Mouse (Mus musculus) kidney, embryonic 14.5 days (tissue): ENCODE results near the gene Ptprm. TPM values are rescaled to one million over a fixed set of nuclear protein-coding genes. Genes with fewer than 3 reads are reported as not detected.

ENCODE experiments used
- ATAC-seq: fragments of 200-750 bp; cut with Nextera tagmentation; 2 replicates; pipeline ENCODE4 v1.8.0; 2017; ENCODE audit warnings: moderate number of reproducible peaks, mild to moderate bottlenecking, moderate TSS enrichment, moderate library complexity; ENCODE audit not compliant: low FRiP score, low TSS enrichment
- H3K27ac ChIP-seq: fragments of 300-500 bp; sonication (generic); 2 replicates; pipeline ENCODE4 v1.5.1; 2014; ENCODE audit warnings: low read depth, mild to moderate bottlenecking, low read length, moderate library complexity, mixed read lengths
- H3K27me3 ChIP-seq: fragments of 300-500 bp; sonication (generic); 2 replicates; pipeline ENCODE4 v1.6.1; 2014; ENCODE audit warnings: mild to moderate bottlenecking, low read length; ENCODE audit not compliant: control insufficient read depth, insufficient read depth
- H3K36me3 ChIP-seq: fragments of 300-500 bp; sonication (generic); 2 replicates; pipeline ENCODE4 v1.6.1; 2014; ENCODE audit warnings: low read length, mixed read lengths; ENCODE audit not compliant: control insufficient read depth, insufficient read depth
- H3K4me1 ChIP-seq: fragments of 300-500 bp; sonication (generic); 2 replicates; pipeline ENCODE4 v1.6.1; 2014; ENCODE audit warnings: low read length, mixed read lengths; ENCODE audit not compliant: control insufficient read depth, insufficient read depth
- H3K4me2 ChIP-seq: fragments of 300-500 bp; sonication (generic); replicated peaks from 2 replicates; pipeline ENCODE4 v1.6.1; 2014; ENCODE audit warnings: low read depth, mild to moderate bottlenecking, low read length
- H3K4me3 ChIP-seq: fragments of 300-500 bp; sonication (generic); 2 replicates; pipeline ENCODE4 v1.5.1; 2014; ENCODE audit warnings: mild to moderate bottlenecking, low read length
- H3K9ac ChIP-seq: fragments of 300-500 bp; sonication (generic); 2 replicates; pipeline ENCODE4 v1.6.1; 2014; ENCODE audit warnings: low read depth, mild to moderate bottlenecking, low read length, moderate library complexity
- H3K9me3 ChIP-seq: fragments of 300-500 bp; sonication (generic); 2 replicates; pipeline ENCODE4 v1.6.1; 2016; ENCODE audit warnings: low read length; ENCODE audit not compliant: control insufficient read depth
- WGBS: fragments of 180-500 bp; shearing (Covaris S2); extraction: QIAGEN DNeasy Blood & Tissue Kit; methylation state at CpG from one replicate; pipeline ENCODE4 v1.1.7; 2014; 5-methylcytosine and 5-hydroxymethylcytosine counted together
- polyA plus RNA-seq: library from polyadenylated mRNA; unstranded; fragments of >200 nt; fragmentation: Nextera tagmentation; extraction: Ambion mirVana; gene quantifications from 2 replicates; pipeline ENCODE4 v1.2.1, GENCODE M21; 2014

Gene Ptprm
- polyA plus RNA-seq, 1 experiment from 2014 or later, result 22.6 TPM

GRCm38 (mm10) chr17:66991815-66992214, 362.4 kb downstream of the Ptprm start:
- Histone ChIP-seq H3K27ac (no peak overlapping the region), H3K4me1 (no peaks in the 10 kb centered on the region), H3K27me3 (no peaks in the 10 kb centered on the region), H3K4me3 (no peak overlapping the region), H3K9me3 (no peaks in the 10 kb centered on the region), H3K4me2 (no peak overlapping the region), H3K9ac (no peak overlapping the region), H3K36me3 (no peaks in the 10 kb centered on the region)
- no peak for ATAC-seq
- 88% methylated on average over 4 of the region's 4 CpGs for WGBS

GRCm38 (mm10) chr17:66990761-66991160, 363.5 kb downstream of the Ptprm start:
- ATAC-seq, result no peak
- H3K4me3 ChIP-seq, result no peak overlapping the region
- no peaks in the 10 kb centered on the region for H3K27me3 ChIP-seq
- no peak overlapping the region for H3K4me2 ChIP-seq
- no peak overlapping the region for H3K27ac ChIP-seq
- H3K36me3 ChIP-seq, result no peaks in the 10 kb centered on the region
- H3K9ac ChIP-seq, result no peak overlapping the region
- H3K9me3 ChIP-seq, result no peaks in the 10 kb centered on the region
- 77% methylated on average over 2 of the region's 2 CpGs for WGBS
- H3K4me1 ChIP-seq, result peaks cover 4% of the 10 kb centered on the region; the same call in 1 of the 2 replicates

- no peaks in the 10 kb centered on the region for H3K36me3 ChIP-seq
- no peak overlapping the region for H3K9ac ChIP-seq
- no peak overlapping the region for H3K4me2 ChIP-seq
- no peaks in the 10 kb centered on the region for H3K27me3 ChIP-seq
- no peaks in the 10 kb centered on the region for H3K9me3 ChIP-seq
- no peak overlapping the region for H3K27ac ChIP-seq
- no peak for ATAC-seq
- no peak overlapping the region for H3K4me3 ChIP-seq
- peaks cover 4% of the 10 kb centered on the region; the same call in 1 of the 2 replicates for H3K4me1 ChIP-seq
- 93% methylated on average over 1 of the region's 1 CpGs for WGBS
Observed at GRCm38 (mm10) chr17:66988014-66988413, 366.2 kb downstream of the Ptprm start.

GRCm38 (mm10) chr17:66981649-66982048, 372.6 kb downstream of the Ptprm start:
- Histone ChIP-seq H3K4me1 (peaks cover 3% of the 10 kb centered on the region; the same call in 1 of the 2 replicates), H3K27ac (no peak overlapping the region), H3K9ac (no peak overlapping the region), H3K36me3 (no peaks in the 10 kb centered on the region), H3K27me3 (no peaks in the 10 kb centered on the region), H3K4me3 (no peak overlapping the region), H3K9me3 (no peaks in the 10 kb centered on the region), H3K4me2 (no peak overlapping the region)
- 75% methylated on average over 2 of the region's 2 CpGs for WGBS
- no peak for ATAC-seq

DNA sequence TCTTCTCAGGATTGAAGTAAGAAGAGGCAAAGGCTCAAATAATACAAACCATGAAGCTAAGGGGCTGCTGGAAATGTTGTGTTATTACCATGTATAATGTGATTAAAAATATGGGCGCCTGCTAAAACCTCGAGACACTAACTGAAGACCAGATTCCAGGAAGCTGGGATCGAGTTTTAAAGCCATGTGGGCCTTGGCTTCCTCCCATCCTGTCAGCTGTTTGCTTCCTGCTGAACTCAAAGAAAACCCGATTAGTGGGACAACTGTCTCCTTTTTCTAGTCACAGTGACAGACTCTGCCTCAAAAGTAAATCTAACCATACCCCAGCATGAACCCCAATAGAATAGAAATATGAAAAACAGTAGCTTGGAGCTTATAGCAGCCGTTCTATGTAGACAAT, 374.3 kb downstream of the Ptprm start:
- no peaks in the 10 kb centered on the region for H3K9me3 ChIP-seq
- 56% methylated on average over 5 of the region's 5 CpGs for WGBS
- no peak for ATAC-seq
- no peak overlapping the region for H3K27ac ChIP-seq
- no peak overlapping the region for H3K4me2 ChIP-seq
- H3K27me3 ChIP-seq, result no peaks in the 10 kb centered on the region
- H3K36me3 ChIP-seq, result no peaks in the 10 kb centered on the region
- H3K4me1 ChIP-seq, result no peaks in the 10 kb centered on the region
- H3K9ac ChIP-seq, result no peak overlapping the region
- H3K4me3 ChIP-seq, result no peak overlapping the region

- no peak overlapping the region for H3K4me3 ChIP-seq
- no peak overlapping the region for H3K4me2 ChIP-seq
- no peaks in the 10 kb centered on the region for H3K36me3 ChIP-seq
- no peaks in the 10 kb centered on the region for H3K4me1 ChIP-seq
- 90% methylated on average over 5 of the region's 5 CpGs for WGBS
- no peak overlapping the region for H3K9ac ChIP-seq
- H3K9me3 ChIP-seq, result no peaks in the 10 kb centered on the region
- no peaks in the 10 kb centered on the region for H3K27me3 ChIP-seq
- H3K27ac ChIP-seq, result no peak overlapping the region
- ATAC-seq, result no peak
Observed at GRCm38 (mm10) chr17:66976490-66976889, 377.8 kb downstream of the Ptprm start.

DNA sequence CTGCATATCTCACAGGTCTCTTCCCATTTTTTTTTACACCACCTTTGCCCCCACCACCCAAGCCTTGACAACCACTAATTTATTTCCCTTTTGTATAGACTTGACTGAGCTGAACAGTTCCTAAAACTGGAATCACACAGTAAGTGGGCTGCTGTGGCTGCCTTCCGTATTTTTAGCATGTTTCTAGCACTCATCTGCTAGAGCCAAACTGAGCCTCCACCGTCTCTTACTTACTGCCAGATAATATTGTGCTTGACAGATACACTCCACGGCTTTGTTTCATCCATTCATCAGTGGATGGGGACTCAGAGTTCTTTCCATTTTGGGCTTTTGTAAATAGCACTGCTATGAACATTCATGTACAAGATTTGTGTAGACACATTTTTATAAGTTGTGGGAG, 381.3 kb downstream of the Ptprm start:
- Histone ChIP-seq H3K9me3 (no peaks in the 10 kb centered on the region), H3K4me3 (no peak overlapping the region), H3K4me1 (no peaks in the 10 kb centered on the region), H3K36me3 (no peaks in the 10 kb centered on the region), H3K4me2 (no peak overlapping the region), H3K27ac (no peak overlapping the region), H3K27me3 (no peaks in the 10 kb centered on the region), H3K9ac (no peak overlapping the region)
- 78% methylated on average over 3 of the region's 3 CpGs for WGBS
- no peak for ATAC-seq

- Histone ChIP-seq H3K27ac (no peak overlapping the region), H3K4me2 (no peak overlapping the region), H3K9me3 (no peaks in the 10 kb centered on the region), H3K36me3 (no peaks in the 10 kb centered on the region), H3K4me3 (no peak overlapping the region), H3K27me3 (no peaks in the 10 kb centered on the region), H3K4me1 (peaks cover 6% of the 10 kb centered on the region; the same call in 1 of the 2 replicates), H3K9ac (no peak overlapping the region)
- 31% methylated on average over 5 of the region's 5 CpGs for WGBS
- no peak for ATAC-seq
Observed at GRCm38 (mm10) chr17:66960986-66961385, 393.3 kb downstream of the Ptprm start.

GRCm38 (mm10) chr17:66960557-66960956, 393.7 kb downstream of the Ptprm start:
- no peak overlapping the region for H3K4me2 ChIP-seq
- 64% methylated on average over 6 of the region's 6 CpGs for WGBS
- no peak overlapping the region for H3K4me3 ChIP-seq
- H3K9me3 ChIP-seq, result no peaks in the 10 kb centered on the region
- H3K9ac ChIP-seq, result no peak overlapping the region
- H3K4me1 ChIP-seq, result peaks cover 6% of the 10 kb centered on the region; the same call in 1 of the 2 replicates
- no peak overlapping the region for H3K27ac ChIP-seq
- H3K27me3 ChIP-seq, result no peaks in the 10 kb centered on the region
- no peaks in the 10 kb centered on the region for H3K36me3 ChIP-seq
- no peak for ATAC-seq
